Mouse (Mus musculus): ENCODE measurements at regions not wholly inside any gene's neighbourhood (a gene's known extent, or its start where the extent isn't known, plus 50 kb on each side); places are given as distances from the start of the nearest gene placed in this dataset.

DNA sequence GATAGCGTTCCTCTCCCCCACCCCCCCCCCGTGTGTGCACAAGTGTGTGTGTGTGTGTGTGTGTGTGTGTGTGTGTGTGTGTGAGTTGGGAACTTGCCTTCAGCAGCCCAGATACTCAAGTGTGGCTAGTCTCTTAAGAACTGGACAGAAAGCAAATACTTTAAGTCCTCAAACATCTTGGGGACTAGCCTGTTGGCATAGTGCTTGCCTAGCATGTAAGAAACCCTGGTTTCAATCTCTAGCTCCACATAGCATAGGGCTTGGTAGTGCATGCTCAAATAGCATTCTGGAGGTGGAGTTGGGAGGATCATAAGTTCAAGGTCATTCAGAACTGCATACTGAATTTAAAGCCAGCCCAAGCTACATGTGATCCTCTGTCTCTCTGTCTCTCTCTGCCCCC, 117.5 kb upstream of the Btg1 start:
- DNase-seq (ENCODE audit: low read depth, low spot score): no peak

- no peak for DNase-seq (ENCODE audit: low read depth, low spot score)
Measured at GRCm38 (mm10) chr10:96502090-96502728, 114.6 kb upstream of the Btg1 start.

- DNase-seq (ENCODE audit: low read depth, low spot score): no peak
Measured at GRCm38 (mm10) chr10:96502736-96503135, 114.1 kb upstream of the Btg1 start.

DNA sequence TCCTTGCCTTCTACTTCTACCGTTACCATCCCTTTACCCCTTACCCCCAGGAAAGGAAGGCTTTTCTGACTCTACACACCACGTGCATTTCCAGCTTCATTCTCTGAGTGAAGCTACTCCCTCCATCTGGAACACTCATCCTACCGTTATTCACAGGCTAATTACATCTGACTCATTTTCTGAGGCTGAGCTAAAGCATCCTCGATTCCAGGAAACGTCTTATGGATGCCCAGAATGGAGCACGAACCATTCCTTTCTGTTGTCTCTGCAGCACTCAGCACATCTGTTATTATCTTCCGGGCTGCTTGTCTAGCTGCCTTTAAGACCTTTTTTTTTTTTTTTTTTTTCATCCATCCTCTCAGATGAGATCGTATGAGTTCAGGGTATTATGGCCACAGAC, 112.5 kb upstream of the Btg1 start:
- DNase-seq (ENCODE audit: low read depth, low spot score): no peak

DNA sequence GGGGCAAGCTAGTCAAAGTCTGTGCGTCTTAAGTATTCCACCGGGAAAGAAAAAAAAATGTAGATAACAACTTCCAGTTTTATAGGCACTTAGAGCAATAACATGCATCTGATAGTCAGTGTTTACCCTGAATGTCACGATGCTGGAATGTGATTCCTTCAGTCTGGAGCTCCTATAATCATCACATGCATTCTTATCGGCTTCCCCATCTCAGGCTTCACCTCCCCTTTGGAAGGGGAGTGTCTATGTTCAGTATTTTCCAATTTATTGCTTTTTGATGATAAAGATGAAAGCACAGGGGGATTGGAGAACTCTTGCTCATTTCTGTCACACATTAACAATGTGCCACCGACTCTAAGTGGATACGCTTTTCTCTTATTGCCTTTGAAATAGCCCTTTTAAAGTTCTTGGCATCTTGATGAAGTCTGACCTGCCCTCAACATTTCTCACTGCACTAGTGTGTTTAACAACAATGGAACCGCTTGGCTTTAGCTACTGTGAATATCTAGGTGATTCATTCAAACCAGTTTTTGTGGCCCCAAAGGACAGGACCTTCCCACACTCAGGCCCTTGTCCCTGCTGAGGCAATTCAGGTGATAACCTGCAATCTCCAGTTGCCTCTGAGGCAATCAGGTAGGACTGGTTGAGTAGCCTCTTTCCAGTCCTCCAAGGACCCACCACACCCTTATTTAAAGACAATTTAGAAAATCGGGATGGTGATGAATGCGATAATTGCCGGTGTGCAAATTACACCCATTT, 101.5 kb upstream of the Btg1 start:
- no peak for DNase-seq (ENCODE audit: low read depth, low spot score)

- no peak for DNase-seq (ENCODE audit: low read depth, low spot score)
Measured at GRCm38 (mm10) chr10:96515923-96516258, 100.9 kb upstream of the Btg1 start.

- DNase-seq (ENCODE audit: low read depth, low spot score): no peak
Measured at GRCm38 (mm10) chr10:96519411-96519810, 97.4 kb upstream of the Btg1 start.

GRCm38 (mm10) chr10:96520995-96521760, 95.6 kb upstream of the Btg1 start:
- DNase-seq (ENCODE audit: low read depth, low spot score): no peak

GRCm38 (mm10) chr10:96523967-96524801, 92.6 kb upstream of the Btg1 start:
- peak; percentile 33 for DNase-seq (ENCODE audit: low read depth, low spot score)

DNA sequence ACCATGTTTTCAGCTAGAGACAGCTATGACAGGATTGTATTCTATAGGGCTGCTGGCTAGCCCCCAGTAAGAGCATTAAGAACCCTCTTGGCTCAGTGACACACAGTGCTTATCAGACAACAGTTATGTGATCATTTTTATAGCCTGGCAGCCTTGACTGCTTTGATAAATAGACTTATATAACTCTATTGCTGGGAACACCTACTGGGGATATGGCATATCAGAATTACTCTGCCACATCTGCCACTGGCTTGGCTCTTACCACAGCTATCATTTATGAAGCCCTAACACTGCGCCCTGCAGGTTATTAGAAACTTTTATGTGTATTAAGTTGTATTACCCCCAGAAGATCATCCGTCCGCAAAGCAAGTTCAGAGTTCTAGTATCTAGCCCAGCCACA, 88.9 kb upstream of the Btg1 start:
- no peak for DNase-seq (ENCODE audit: low read depth, low spot score)

DNA sequence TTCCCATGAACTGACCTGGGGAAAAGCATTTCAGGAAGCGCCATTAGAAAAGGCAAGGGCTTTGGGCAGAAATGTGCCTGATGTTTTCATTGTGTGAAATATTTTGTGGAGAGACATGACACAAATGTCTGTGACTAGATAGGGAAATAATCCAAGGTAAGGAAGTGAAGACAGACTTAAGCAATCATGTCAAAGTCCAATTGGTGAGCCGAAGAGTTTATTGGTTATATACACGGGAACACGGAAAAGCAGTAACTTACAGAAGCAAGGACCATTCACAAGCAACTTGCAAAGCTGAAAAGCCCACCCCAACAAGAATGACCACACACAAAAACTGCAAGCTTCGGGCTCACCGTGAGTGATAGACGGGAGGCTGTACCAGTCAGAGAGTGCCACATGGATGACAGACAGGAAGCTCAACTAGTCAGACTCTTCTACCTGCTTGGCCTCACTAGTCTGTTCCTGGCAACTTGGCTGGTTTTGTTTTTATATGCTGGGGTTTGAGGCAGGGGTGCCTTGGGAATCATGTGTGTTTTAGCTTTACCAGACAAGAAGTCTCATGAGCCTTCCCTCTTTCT, 82.2 kb upstream of the Btg1 start:
- DNase-seq (ENCODE audit: low read depth, low spot score): no peak

DNA sequence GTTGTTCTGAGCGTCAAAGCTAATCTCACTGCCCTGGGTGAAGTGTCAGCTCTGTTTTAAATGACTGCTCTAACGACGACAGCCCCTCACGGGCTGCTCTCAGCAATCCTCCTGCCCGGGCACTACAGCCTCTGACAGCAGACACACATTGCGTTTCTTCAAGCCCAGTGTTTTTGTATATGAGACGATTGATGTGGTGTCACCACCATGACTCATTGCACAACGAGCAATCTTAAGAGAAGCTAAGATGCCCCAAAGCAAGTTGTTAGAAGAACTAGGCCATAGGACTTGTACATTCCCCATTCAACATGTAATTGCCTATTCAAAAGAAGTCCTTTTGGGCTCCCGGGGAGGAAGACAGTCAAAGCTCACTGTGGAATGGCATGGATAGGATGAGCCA, 81.3 kb upstream of the Btg1 start:
- DNase-seq (ENCODE audit: low read depth, low spot score): no peak

GRCm38 (mm10) chr10:96540828-96541227, 76.0 kb upstream of the Btg1 start:
- no peak for DNase-seq (ENCODE audit: low read depth, low spot score)

DNA sequence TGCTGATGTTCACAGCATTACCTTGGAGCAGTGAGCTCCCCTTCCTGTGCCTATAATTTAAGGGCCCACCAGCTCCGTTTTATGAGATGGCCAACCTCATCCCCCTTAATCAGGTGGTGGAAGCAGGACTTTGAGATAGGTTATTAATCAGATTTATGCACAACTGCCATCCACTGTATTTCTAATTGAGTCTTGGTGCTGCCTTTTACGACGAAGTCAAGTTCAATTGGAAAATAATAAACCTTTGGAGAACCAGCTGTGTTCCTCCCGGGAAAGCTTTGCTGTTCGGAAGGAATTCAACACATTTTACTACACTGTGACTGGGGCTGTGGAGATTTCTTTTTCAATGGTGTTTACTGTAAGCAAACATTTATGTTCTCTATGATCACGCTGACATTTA, 71.5 kb upstream of the Btg1 start:
- no peak for DNase-seq (ENCODE audit: low read depth, low spot score)

- DNase-seq (ENCODE audit: low read depth, low spot score): no peak
Measured at GRCm38 (mm10) chr10:96545761-96546388, 70.9 kb upstream of the Btg1 start.

DNA sequence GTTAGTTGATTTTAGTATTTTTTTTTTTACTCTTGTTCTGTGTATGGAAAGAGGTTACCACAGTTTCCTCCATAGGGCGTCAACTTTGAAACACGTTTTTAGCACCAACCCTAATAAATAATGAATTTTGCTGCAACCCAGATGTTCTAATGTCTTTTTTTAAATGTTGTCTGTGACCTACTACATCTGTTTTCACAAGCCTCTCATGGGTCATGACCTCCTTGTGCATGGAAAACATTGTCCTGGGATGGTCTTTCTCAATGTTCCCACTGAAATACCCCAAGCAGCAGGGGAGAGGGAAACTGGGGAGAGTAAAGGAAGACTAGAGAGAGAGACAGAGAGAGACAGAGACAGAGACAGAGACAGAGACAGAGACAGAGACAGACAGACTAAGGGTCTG, 67.2 kb upstream of the Btg1 start:
- DNase-seq (ENCODE audit: low read depth, low spot score): no peak

DNA sequence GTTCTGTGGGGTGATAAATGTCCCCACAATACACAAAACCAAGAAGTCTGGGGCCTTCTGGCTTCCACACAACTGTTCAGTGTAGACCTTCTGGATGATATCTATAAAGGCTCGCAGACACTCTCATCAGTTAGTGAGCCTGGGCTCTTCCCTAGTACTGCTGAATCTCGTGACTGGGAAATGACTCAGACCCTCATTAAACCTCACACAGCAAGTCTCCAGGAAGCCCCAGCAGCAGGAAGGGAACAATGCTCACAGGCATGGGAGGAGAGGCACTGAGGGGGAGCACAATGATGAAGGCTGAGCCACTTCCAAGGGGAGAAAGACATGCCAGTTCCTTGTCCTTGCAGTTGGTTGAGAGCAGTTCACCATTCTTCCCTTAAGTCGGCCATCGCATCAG, 66.5 kb upstream of the Btg1 start:
- no peak for DNase-seq (ENCODE audit: low read depth, low spot score)

DNA sequence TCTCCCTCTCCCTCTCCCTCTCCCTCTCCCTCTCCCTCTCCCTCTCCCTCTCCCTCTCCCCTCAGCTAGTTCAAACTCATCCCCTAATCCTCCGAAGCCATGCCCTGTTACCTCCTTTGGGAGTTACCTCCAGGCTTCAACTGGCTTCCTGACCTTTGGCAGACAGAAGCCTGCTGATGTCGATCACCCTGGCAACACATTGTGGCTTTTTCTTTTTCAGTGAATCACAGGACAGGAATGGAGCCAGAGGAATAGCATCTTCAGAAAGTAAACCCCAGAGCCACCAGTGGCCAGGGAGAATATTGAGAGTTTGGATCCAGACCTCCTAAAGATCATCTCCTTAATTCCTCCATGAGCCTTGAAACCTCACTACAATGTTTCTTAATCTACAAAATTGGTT, 59.5 kb upstream of the Btg1 start:
- DNase-seq (ENCODE audit: low read depth, low spot score): no peak

GRCm38 (mm10) chr10:96565343-96565742, 51.5 kb upstream of the Btg1 start:
- DNase-seq (ENCODE audit: low read depth, low spot score): no peak

Measured in retina, postnatal 7 days (tissue).